Mouse (Mus musculus): ENCODE results near the gene Ing4. TPM values are rescaled to one million over a fixed set of nuclear protein-coding genes. Genes with fewer than 3 reads are reported as not detected.

Ing4 gene
- polyA plus RNA-seq, 2 experiments from 2014 or later: 48.3 to 64.6 TPM

- ATAC-seq: no peak
These were observed 55.3 kb downstream of the Ing4 start for GRCm38 (mm10) chr6:125094843-125095242.

GRCm38 (mm10) chr6:125095391-125096278 lies 56.1 kb downstream of the Ing4 start, which contains the start of gene Chd4:
TSS of gene Chd4 (plus strand) at chr6:125095981.
- peak; percentile 63 for ATAC-seq

- ATAC-seq: no peak
These were observed 56.7 kb downstream of the Ing4 start for GRCm38 (mm10) chr6:125096279-125096596.

GRCm38 (mm10) chr6:125096597-125097345 lies 57.2 kb downstream of the Ing4 start:
- ATAC-seq: peak; percentile 9

DNA sequence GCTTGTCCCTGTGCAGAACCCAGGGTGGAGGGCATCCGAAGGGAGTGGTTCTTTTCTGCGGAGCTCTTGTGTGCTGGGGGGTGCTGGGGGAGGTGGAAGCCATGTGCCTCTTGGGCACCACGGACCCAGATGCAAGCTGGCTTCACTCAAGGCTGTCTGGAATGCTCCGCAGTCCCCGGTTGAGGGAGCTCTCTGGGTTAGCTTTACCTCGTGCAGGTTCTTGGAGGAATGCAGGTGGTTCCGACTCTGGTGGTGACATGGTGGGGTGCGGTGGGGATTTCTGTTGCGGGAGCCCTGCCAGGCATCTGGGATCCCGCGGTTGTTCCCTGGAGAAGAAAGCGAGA lies 57.8 kb downstream of the Ing4 start:
- no peak for ATAC-seq

GRCm38 (mm10) chr6:125097951-125098350 lies 58.4 kb downstream of the Ing4 start:
- no peak for ATAC-seq

DNA sequence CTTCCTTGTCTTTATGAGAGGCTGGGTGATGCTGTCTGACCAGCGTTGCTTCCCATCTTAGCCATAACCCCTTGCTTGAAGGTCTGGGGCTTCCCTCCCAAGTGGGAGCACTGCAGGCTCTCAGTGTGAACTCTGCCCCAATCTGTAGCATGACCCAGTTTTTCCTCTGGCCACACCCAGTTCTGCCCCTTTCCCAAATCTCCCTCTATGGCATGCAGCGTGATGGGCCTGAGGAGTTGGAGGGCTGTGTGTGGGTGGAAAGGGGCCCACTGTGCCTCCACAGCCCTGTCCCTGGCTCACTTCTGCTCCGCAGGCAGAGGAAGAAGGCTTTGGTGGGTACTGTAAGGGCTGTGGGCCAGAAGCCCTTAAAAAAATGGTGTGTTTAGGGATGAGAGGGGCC lies 59.0 kb downstream of the Ing4 start:
- ATAC-seq: no peak

Other genes starting within 250 kb of the Ing4 start
- gene Spsb2, start 231.1 kb upstream of the Ing4 start, polyA plus RNA-seq (2017; shearing (Covaris generic)): 1 to 10 TPM; 1.7 to 3.4 TPM
- gene Tpi1, start 225.5 kb upstream of the Ing4 start, polyA plus RNA-seq (2017; shearing (Covaris generic)): 10 to 100 TPM; 65.7 to 90.0 TPM
- 100 to 1,000 TPM in 1 of 2 experiments, 10 to 100 TPM in 1; 77.2 to 154 TPM for gene Usp5, start 210.3 kb upstream of the Ing4 start, polyA plus RNA-seq (2017; shearing (Covaris generic))
- gene Cdca3, start 210.2 kb upstream of the Ing4 start, polyA plus RNA-seq (2017; shearing (Covaris generic)): 10 to 100 TPM in 1 of 2 experiments, 1 to 10 TPM in 1; 8.0 to 27.1 TPM
- gene Gnb3, start 199.5 kb upstream of the Ing4 start, polyA plus RNA-seq (2017; shearing (Covaris generic)): not detected
- under 1 TPM in 1 of 2 experiments, not detected in 1; 0.11 TPM for gene P3h3, start 182.0 kb upstream of the Ing4 start, polyA plus RNA-seq (2017; shearing (Covaris generic))
- gene Gpr162, start 175.8 kb upstream of the Ing4 start, polyA plus RNA-seq (2017; shearing (Covaris generic)): not detected
- 100 to 1,000 TPM; 268 to 648 TPM for gene Cd4, start 151.5 kb upstream of the Ing4 start, polyA plus RNA-seq (2017; shearing (Covaris generic))
- 10 to 100 TPM; 19.0 to 29.0 TPM for gene Lag3, start 128.1 kb upstream of the Ing4 start, polyA plus RNA-seq (2017; shearing (Covaris generic))
- gene Ptms, start 119.7 kb upstream of the Ing4 start, polyA plus RNA-seq (2017; shearing (Covaris generic)): 10 to 100 TPM in 1 of 2 experiments, 1 to 10 TPM in 1; 5.4 to 10.6 TPM
- gene Mlf2, start 108.4 kb upstream of the Ing4 start, polyA plus RNA-seq (2017; shearing (Covaris generic)): 10 to 100 TPM; 39.0 to 40.7 TPM
- gene Cops7a, start 74.2 kb upstream of the Ing4 start, polyA plus RNA-seq (2017; shearing (Covaris generic)): 10 to 100 TPM; 66.2 to 93.4 TPM
- under 1 TPM in 1 of 2 experiments, not detected in 1; 0.15 TPM for gene Pianp, start 43.1 kb upstream of the Ing4 start, polyA plus RNA-seq (2017; shearing (Covaris generic))
- gene Zfp384, start 30.6 kb upstream of the Ing4 start, polyA plus RNA-seq (2017; shearing (Covaris generic)): 1 to 10 TPM; 3.9 to 4.4 TPM
- gene Acrbp, start 9.9 kb downstream of the Ing4 start, polyA plus RNA-seq (2017; shearing (Covaris generic)): 10 to 100 TPM; 24.6 to 25.9 TPM
- gene Lpar5, start 28.2 kb downstream of the Ing4 start, polyA plus RNA-seq (2017; shearing (Covaris generic)): 10 to 100 TPM; 12.1 to 19.9 TPM
- gene Chd4, start 56.2 kb downstream of the Ing4 start, polyA plus RNA-seq (2017; shearing (Covaris generic)): 10 to 100 TPM; 61.4 to 71.9 TPM
- gene Nop2, start 92.1 kb downstream of the Ing4 start, polyA plus RNA-seq (2017; shearing (Covaris generic)): 10 to 100 TPM; 51.5 to 59.7 TPM
- 10 to 100 TPM in 1 of 2 experiments, 1 to 10 TPM in 1; 9.5 to 10.6 TPM for gene Iffo1, start 105.5 kb downstream of the Ing4 start, polyA plus RNA-seq (2017; shearing (Covaris generic))
- 100 to 1,000 TPM; 215 to 384 TPM for gene Gapdh, start 126.7 kb downstream of the Ing4 start, polyA plus RNA-seq (2017; shearing (Covaris generic))
- 10 to 100 TPM; 22.6 to 49.4 TPM for gene Ncapd2, start 151.9 kb downstream of the Ing4 start, polyA plus RNA-seq (2017; shearing (Covaris generic))
- 10 to 100 TPM; 67.5 to 77.7 TPM for gene Mrpl51, start 152.0 kb downstream of the Ing4 start, polyA plus RNA-seq (2017; shearing (Covaris generic))
- gene Vamp1, start 175.8 kb downstream of the Ing4 start, polyA plus RNA-seq (2017; shearing (Covaris generic)): 10 to 100 TPM; 17.0 to 28.4 TPM
- gene Tapbpl, start 192.1 kb downstream of the Ing4 start, polyA plus RNA-seq (2017; shearing (Covaris generic)): 100 to 1,000 TPM in 1 of 2 experiments, 10 to 100 TPM in 1; 88.2 to 156 TPM
- gene Cd27, start 197.2 kb downstream of the Ing4 start, polyA plus RNA-seq (2017; shearing (Covaris generic)): 100 to 1,000 TPM; 638 to 724 TPM
- 1 to 10 TPM; 1.9 to 2.3 TPM for gene Tuba3a, start 246.3 kb downstream of the Ing4 start, polyA plus RNA-seq (2017; shearing (Covaris generic))